Mouse (Mus musculus) lung, embryonic 14.5 days (tissue): Measurements from ENCODE around the gene Insyn1. TPM values are rescaled to one million over a fixed set of nuclear protein-coding genes. Genes with fewer than 3 reads are reported as not detected.

ENCODE experiments used
- ATAC-seq: fragments of 200-750 bp; cut with Nextera tagmentation; 2 replicates; pipeline ENCODE4 v1.8.0; 2017; ENCODE audit warnings: mild to moderate bottlenecking, moderate TSS enrichment, moderate library complexity; ENCODE audit not compliant: insufficient read depth
- DNase-seq: peaks from one replicate; pipeline ENCODE4 v3.0.0-alpha.2; 2015
- H3K27ac ChIP-seq: fragments of 300-500 bp; sonication (generic); 2 replicates; pipeline ENCODE4 v1.5.1; 2014; ENCODE audit warnings: low read depth, mild to moderate bottlenecking, moderate library complexity
- H3K27me3 ChIP-seq: fragments of 300-500 bp; sonication (generic); 2 replicates; pipeline ENCODE4 v1.6.1; 2014; ENCODE audit warnings: low read length, control low read depth; ENCODE audit not compliant: insufficient read depth
- H3K36me3 ChIP-seq: fragments of 300-500 bp; sonication (generic); 2 replicates; pipeline ENCODE4 v1.6.1; 2014; ENCODE audit warnings: control low read depth; ENCODE audit not compliant: insufficient read depth
- H3K4me1 ChIP-seq: fragments of 300-500 bp; sonication (generic); 2 replicates; pipeline ENCODE4 v1.6.1; 2014; ENCODE audit warnings: antibody characterized with exemption, control low read depth; ENCODE audit not compliant: insufficient read depth
- H3K4me2 ChIP-seq: fragments of 300-500 bp; sonication (generic); 2 replicates; pipeline ENCODE4 v1.6.1; 2014; ENCODE audit warnings: mild to moderate bottlenecking
- H3K4me3 ChIP-seq: fragments of 300-500 bp; sonication (generic); 2 replicates; pipeline ENCODE4 v1.5.1; 2014; ENCODE audit warnings: low read depth, low read length
- H3K9ac ChIP-seq: fragments of 300-500 bp; sonication (generic); 2 replicates; pipeline ENCODE4 v1.6.1; 2014
- H3K9me3 ChIP-seq: fragments of 300-500 bp; sonication (generic); 2 replicates; pipeline ENCODE4 v1.6.1; 2016; ENCODE audit warnings: low read depth, low read length, control low read depth
- CTCF ChIP-seq: IDR thresholded peaks from 2 replicates; pipeline ENCODE4 v1.5.1; 2016; ENCODE audit warnings: antibody characterized with exemption, low read depth
- WGBS: fragments of 180-500 bp; shearing (Covaris S2); extraction: QIAGEN DNeasy Blood & Tissue Kit; methylation state at CpG from one replicate; pipeline ENCODE4 v1.1.7; 2014; 5-methylcytosine and 5-hydroxymethylcytosine counted together
- polyA plus RNA-seq: library from polyadenylated mRNA; unstranded; fragments of >200 nt; fragmentation: Nextera tagmentation; extraction: Ambion mirVana; gene quantifications from 2 replicates; pipeline ENCODE4 v1.2.1, GENCODE M21; 2014

The Insyn1 gene
- polyA plus RNA-seq, 1 experiment from 2014 or later = 3.0 TPM

DNA sequence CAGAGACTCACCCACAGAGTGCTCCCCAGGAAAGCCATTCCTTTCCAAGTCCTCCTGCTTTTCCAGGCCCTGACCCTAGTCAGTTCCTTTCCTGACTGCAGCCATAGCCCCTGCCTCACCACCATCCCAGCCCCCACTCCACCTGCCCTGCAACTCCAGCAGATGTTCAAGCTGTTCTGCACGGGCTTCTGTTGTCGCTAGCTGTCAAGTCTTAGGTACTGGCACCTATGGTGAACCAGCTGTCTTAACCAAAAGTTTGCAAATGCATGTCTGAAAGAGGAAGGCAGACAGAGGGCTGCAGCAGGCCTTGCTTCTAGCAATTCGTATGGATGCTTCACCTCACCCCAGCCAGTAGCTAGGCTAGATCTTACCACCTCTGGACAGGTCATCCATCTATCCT, 45.3 kb upstream of the Insyn1 start:
- Histone ChIP-seq H3K4me3 (no peak overlapping the region), H3K9me3 (no peaks in the 10 kb centered on the region), H3K27me3 (no peaks in the 10 kb centered on the region), H3K4me1 (0 out of 2 replicates have a peak, but pooled peaks cover 4% of the 10 kb centered on the region), H3K36me3 (no peaks in the 10 kb centered on the region), H3K4me2 (no peak overlapping the region), H3K27ac (no peak overlapping the region), H3K9ac (no peak overlapping the region)
- ATAC-seq (no peak), DNase-seq (no peak)
- no peak for TF ChIP-seq CTCF
- WGBS = 53% methylated on average over 3 of the region's 3 CpGs

DNA sequence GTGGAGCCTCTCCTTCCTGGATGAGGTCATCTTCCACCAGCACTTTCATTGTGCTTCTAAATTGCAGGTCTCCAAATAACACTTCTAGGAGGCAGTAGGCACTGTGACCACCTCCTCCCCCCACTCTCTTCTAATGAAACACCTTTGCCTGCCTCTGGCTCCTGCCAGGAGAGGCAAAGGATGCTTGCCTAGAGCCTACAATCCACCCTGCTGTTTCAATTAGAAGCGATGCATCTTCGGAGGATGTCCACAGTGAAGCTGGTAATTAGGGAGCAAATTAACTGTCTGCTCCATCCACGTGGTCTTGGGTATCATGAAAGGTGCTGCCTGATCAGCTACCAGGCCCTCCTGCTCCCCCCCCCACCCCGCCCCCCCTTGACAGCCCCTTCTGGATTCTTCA, 41.6 kb upstream of the Insyn1 start:
- ATAC-seq (no peak), DNase-seq (no peak)
- no peak overlapping the region for H3K4me2 ChIP-seq
- no peak overlapping the region for H3K4me3 ChIP-seq
- no peaks in the 10 kb centered on the region for H3K9me3 ChIP-seq
- no peaks in the 10 kb centered on the region for H3K36me3 ChIP-seq
- no peak overlapping the region for H3K27ac ChIP-seq
- TF ChIP-seq CTCF = no peak
- H3K27me3 ChIP-seq = no peaks in the 10 kb centered on the region
- H3K4me1 ChIP-seq = 0 out of 2 replicates have a peak, but pooled peaks cover 4% of the 10 kb centered on the region
- no peak overlapping the region for H3K9ac ChIP-seq
- WGBS = 51% methylated on average over 4 of the region's 4 CpGs

DNA sequence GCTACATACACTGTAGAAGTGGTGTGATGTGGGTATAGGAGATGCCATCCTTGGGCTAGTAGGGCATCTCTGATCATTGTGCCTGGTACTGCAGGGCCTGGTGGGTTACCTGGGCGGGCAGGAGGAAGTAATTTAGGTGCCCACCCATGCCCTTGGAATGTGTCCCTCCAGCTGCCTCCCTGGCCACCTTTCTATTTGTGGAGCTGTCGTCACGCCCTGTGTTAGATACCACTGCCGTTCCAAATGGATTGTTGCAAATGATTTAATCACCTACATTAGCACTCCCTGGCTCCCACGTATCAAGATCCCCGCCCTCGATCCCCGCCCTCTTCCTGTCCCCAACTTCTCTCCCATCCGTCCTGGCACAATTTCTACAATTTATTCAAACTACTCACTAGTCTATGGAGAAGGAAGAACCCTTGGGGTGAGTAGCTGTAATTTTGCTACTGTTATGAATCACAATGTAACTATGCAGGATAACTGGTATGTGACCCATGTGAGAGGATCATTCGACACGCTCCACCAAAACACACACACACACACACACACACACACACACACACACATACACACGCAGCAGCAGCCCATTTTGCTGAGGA, 40.3 kb upstream of the Insyn1 start:
- 73% methylated on average over 12 of the region's 12 CpGs for WGBS
- no peaks in the 10 kb centered on the region for H3K36me3 ChIP-seq
- no peak for TF ChIP-seq CTCF

DNA sequence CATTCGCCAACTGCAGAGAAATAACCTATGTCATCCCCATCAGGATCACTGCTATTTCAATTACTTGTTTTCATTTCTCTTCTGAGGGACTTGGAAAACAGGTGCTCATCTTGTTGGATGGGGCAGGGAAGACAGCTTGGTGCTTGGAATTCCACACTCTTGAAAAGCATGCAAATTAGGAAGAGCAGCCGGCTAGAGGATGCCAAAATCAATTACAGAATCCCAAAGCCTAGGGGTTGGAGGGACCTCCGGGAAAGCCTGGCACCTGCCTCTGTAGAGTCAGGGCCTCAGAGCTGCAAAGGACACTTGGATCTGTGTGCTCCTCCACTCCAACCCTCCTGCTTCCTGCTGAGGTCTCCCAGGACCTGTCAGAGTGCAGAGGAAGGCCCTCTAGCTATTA, 38.9 kb upstream of the Insyn1 start:
- Histone ChIP-seq H3K9me3 (no peaks in the 10 kb centered on the region), H3K4me2 (no peak overlapping the region), H3K4me3 (no peak overlapping the region), H3K9ac (no peak overlapping the region), H3K36me3 (no peaks in the 10 kb centered on the region), H3K4me1 (no peaks in the 10 kb centered on the region), H3K27me3 (no peaks in the 10 kb centered on the region), H3K27ac (no peak overlapping the region)
- WGBS = 52% methylated on average over 3 of the region's 3 CpGs
- DNase-seq = no peak
- no peak for ATAC-seq
- no peak for TF ChIP-seq CTCF

More for the DNA sequence above, 40.3 kb upstream of the Insyn1 start:
- Histone ChIP-seq H3K9me3 (no peaks in the 10 kb centered on the region), H3K4me2 (no peak overlapping the region), H3K27ac (no peak overlapping the region), H3K4me1 (no peaks in the 10 kb centered on the region), H3K4me3 (no peak overlapping the region), H3K9ac (no peak overlapping the region), H3K27me3 (no peaks in the 10 kb centered on the region)
- no peak for ATAC-seq
- DNase-seq = no peak

DNA sequence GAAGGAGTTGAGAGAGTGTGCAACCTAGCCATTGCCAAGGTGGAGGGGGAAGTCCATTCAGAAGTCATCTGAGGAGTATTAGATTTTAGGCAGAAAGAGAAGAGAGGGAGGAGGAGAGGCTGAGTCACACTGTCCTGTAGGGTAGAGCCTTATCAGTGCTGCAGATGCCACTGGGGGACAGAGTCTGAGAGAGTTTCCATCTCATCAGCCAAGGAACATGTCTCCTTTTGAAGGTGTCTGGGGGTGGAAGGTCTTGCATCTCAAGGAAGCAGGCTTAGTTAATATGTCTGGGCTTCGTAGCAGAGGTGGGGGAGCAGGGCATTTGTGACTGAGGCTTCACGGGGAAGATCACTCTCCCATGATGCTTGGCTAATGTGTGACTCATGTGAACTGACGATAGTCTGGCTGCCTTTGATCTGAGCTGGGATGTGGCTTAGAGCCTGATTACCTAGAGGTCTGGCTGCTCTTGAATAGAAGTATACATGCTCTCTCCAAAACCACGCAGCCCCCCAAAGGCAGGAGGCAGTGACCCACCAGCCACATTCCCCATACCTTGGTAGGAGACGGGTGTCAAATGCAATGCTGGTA, 34.5 kb upstream of the Insyn1 start:
- Histone ChIP-seq H3K9ac (no peak overlapping the region), H3K4me3 (no peak overlapping the region), H3K4me2 (no peak overlapping the region), H3K36me3 (no peaks in the 10 kb centered on the region), H3K27me3 (no peaks in the 10 kb centered on the region), H3K27ac (no peak overlapping the region), H3K9me3 (no peaks in the 10 kb centered on the region), H3K4me1 (no peaks in the 10 kb centered on the region)
- ATAC-seq (no peak), DNase-seq (no peak)
- 73% methylated on average over 5 of the region's 5 CpGs for WGBS
- TF ChIP-seq CTCF = no peak

DNA sequence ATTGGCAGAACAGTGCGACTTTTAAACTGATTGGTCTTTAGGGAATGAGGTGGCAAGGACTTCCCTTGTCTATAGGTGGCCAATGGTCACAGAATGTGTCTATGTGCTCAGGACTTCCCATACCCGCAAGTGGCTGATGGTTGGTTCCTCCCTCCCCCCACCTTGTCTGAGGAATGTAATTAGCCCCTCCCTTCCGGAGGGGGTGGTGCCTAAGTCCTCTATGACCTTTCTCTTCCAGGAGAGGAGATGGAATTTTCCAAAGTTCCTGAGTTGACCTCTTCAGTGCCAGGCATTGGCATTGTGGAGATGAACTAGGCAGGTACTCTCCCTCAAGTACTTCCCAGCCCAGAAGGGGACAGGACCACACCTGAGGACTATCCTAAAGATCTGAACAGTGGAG, 33.5 kb upstream of the Insyn1 start:
- Histone ChIP-seq H3K9me3 (no peaks in the 10 kb centered on the region), H3K9ac (no peak overlapping the region), H3K36me3 (no peaks in the 10 kb centered on the region), H3K4me1 (no peaks in the 10 kb centered on the region), H3K27me3 (no peaks in the 10 kb centered on the region), H3K27ac (no peak overlapping the region), H3K4me2 (no peak overlapping the region), H3K4me3 (no peak overlapping the region)
- no peak for ATAC-seq
- DNase-seq = no peak
- WGBS = 32% methylated on average over 3 of the region's 3 CpGs
- TF ChIP-seq CTCF = no peak

DNA sequence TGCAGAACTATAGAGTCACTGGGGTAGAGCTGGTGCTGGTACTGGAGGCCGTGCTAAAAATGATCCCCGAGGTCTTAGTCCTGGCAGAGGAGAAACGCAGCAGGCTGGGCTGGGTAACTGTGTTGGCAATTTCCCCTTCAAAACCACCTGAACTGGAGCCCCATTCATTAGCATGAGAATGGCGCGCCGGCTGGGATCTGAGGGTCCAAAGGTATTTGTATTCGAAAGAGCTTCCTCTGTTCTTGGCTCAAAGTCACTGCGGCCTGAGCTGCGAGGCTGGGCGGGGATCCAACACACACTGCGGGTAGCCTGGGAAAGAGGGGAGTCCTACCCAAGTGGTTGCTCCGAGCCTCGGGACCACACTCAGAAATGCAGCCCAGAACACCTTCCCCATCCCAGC, 32.6 kb upstream of the Insyn1 start:
- no peak for ATAC-seq

More for the DNA sequence above, 32.6 kb upstream of the Insyn1 start:
- Histone ChIP-seq H3K9me3 (no peaks in the 10 kb centered on the region), H3K4me1 (no peaks in the 10 kb centered on the region), H3K27ac (no peak overlapping the region), H3K36me3 (no peaks in the 10 kb centered on the region), H3K27me3 (no peaks in the 10 kb centered on the region), H3K4me2 (no peak overlapping the region), H3K9ac (no peak overlapping the region), H3K4me3 (no peak overlapping the region)
- 15% methylated on average over 13 of the region's 13 CpGs for WGBS
- TF ChIP-seq CTCF = no peak
- peak; percentile 65 for DNase-seq
